Mouse (Mus musculus) stomach, embryonic 16.5 days (tissue): ENCODE data around the gene Mien1. TPM values are rescaled to one million over a fixed set of nuclear protein-coding genes. Genes with fewer than 3 reads are reported as not detected.
A peak's percentile ranks its signal among the peaks of the same experiment; 100 is the strongest.

Experiments
- ATAC-seq: fragments of 200-750 bp; cut with Nextera tagmentation; 2 replicates; pipeline ENCODE4 v1.8.0; 2017; ENCODE audit warnings: moderate number of reproducible peaks, moderate TSS enrichment; ENCODE audit not compliant: insufficient read depth, low FRiP score
- H3K27ac ChIP-seq: fragments of 300-500 bp; sonication (generic); 2 replicates; pipeline ENCODE4 v1.5.1; 2014; ENCODE audit warnings: low read length
- H3K27me3 ChIP-seq: fragments of 300-500 bp; sonication (generic); 2 replicates; pipeline ENCODE4 v1.6.1; 2014; ENCODE audit warnings: low read length, control low read depth, mixed read lengths; ENCODE audit not compliant: control insufficient read depth, insufficient read depth
- H3K36me3 ChIP-seq: fragments of 300-500 bp; sonication (generic); 2 replicates; pipeline ENCODE4 v1.6.1; 2014; ENCODE audit warnings: low read length; ENCODE audit not compliant: control insufficient read depth, insufficient read depth
- H3K4me1 ChIP-seq: fragments of 300-500 bp; sonication (generic); 2 replicates; pipeline ENCODE4 v1.6.1; 2014; ENCODE audit warnings: low read length, control low read depth, mixed read lengths; ENCODE audit not compliant: control insufficient read depth, insufficient read depth
- H3K4me2 ChIP-seq: fragments of 300-500 bp; sonication (generic); 2 replicates; pipeline ENCODE4 v1.6.1; 2014; ENCODE audit warnings: low read depth, low read length, mixed read lengths
- H3K4me3 ChIP-seq: fragments of 300-500 bp; sonication (generic); replicated peaks from 2 replicates; pipeline ENCODE4 v1.5.1; 2014; ENCODE audit warnings: mild to moderate bottlenecking, low read length
- H3K9ac ChIP-seq: fragments of 300-500 bp; sonication (generic); 2 replicates; pipeline ENCODE4 v1.6.1; 2014; ENCODE audit warnings: low read length
- H3K9me3 ChIP-seq: fragments of 300-500 bp; sonication (generic); replicated peaks from 2 replicates; pipeline ENCODE4 v1.6.1; 2016; ENCODE audit warnings: low read length, control low read depth; ENCODE audit not compliant: control insufficient read depth
- WGBS: fragments of 180-500 bp; shearing (Covaris S2); extraction: QIAGEN DNeasy Blood & Tissue Kit; methylation state at CpG from one replicate; pipeline ENCODE4 v1.1.7; 2014; 5-methylcytosine and 5-hydroxymethylcytosine counted together
- polyA plus RNA-seq: library from polyadenylated mRNA; unstranded; fragments of >200 nt; fragmentation: Nextera tagmentation; extraction: Ambion mirVana; gene quantifications from 2 replicates; pipeline ENCODE4 v1.2.1, GENCODE M21; 2015

Mien1 gene
- polyA plus RNA-seq, 1 experiment from 2014 or later: 157 TPM

- no peak overlapping the region for H3K9ac ChIP-seq
- WGBS: 63% methylated on average over 5 of the region's 5 CpGs
- peaks cover 6% of the 10 kb centered on the region for H3K27me3 ChIP-seq
- no peak overlapping the region for H3K4me2 ChIP-seq
- no peaks in the 10 kb centered on the region for H3K9me3 ChIP-seq
- no peak overlapping the region for H3K27ac ChIP-seq
- H3K4me1 ChIP-seq: no peaks in the 10 kb centered on the region
- ATAC-seq: no peak
- H3K4me3 ChIP-seq: no peak overlapping the region
- H3K36me3 ChIP-seq: peaks cover 3% of the 10 kb centered on the region; the same call in 1 of the 2 replicates
Observed at GRCm38 (mm10) chr11:98456545-98456944, 17.8 kb upstream of the Mien1 start.

DNA sequence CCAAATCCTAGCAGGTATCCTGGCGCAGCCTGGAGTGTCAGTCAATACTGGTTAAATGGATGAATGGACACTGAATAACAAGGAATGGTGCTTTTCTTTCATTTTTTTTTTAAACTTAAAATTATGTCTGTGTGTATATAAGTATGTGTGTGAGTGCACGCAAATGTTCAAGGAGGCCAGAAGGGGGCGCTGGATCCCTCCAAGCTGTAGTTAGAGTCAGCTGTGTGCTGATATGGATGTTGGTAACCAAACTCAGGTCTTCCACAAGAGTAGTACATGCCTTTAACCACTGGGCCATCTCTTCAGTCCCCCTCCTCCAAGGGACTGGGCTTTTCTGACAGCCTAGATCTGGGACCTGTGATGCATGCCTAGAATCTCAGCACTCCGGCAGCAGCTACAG is 16.7 kb upstream of the Mien1 start:
- Histone ChIP-seq H3K4me2 (no peak overlapping the region), H3K4me1 (no peaks in the 10 kb centered on the region), H3K4me3 (no peak overlapping the region), H3K9ac (no peak overlapping the region), H3K27ac (no peak overlapping the region), H3K36me3 (peaks cover 3% of the 10 kb centered on the region; the same call in 1 of the 2 replicates), H3K27me3 (peaks cover 6% of the 10 kb centered on the region), H3K9me3 (no peaks in the 10 kb centered on the region)
- 76% methylated on average over 4 of the region's 4 CpGs for WGBS
- ATAC-seq: no peak

DNA sequence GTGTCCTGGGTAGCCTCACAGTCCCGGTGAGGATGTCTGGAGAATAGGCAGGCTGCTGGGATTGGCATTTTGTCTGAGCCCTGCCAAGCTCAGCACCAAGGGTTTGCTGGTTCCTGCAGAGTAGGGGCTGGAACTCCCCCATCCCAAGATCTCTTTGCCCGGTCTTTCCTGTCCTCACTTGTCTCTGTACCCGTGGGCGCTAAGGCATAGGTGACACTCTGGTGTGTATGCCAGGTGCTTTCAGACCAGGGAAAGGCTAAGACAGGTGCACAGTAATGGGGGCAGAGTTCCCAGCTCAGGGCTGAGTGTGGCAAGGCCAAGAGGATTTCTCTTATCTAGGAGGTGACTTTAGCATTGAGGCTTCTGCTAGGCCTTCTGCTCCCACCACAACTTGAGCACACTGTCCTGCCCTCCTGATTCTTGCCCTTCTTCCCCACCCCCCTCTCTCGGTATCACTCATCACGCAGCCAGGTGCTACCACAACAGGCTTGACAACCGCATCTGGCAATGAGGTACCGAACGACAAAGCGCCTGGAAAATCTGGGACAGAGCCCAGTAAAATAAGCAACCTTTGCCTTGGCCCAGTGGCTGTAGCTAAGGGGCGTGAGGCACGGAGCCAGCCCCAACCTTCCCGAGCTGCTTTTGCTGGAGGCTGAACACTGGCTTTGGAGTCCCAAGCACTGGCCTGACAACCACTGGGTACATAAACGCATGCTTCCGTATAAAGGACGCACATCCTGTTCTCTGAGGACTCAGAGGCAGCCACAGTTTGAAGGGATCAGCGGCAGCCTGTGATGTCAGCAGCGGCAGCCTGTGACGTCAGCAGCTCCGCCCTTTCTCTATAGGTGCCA is 11.4 kb upstream of the Mien1 start:
- no peak overlapping the region for H3K27ac ChIP-seq
- H3K4me1 ChIP-seq: peaks cover 27% of the 10 kb centered on the region
- H3K27me3 ChIP-seq: peaks cover 7% of the 10 kb centered on the region; the same call in 1 of the 2 replicates
- peak overlapping the region; percentile 54; the same call in 1 of the 2 replicates for H3K4me2 ChIP-seq
- H3K9me3 ChIP-seq: no peaks in the 10 kb centered on the region
- H3K36me3 ChIP-seq: peaks cover 3% of the 10 kb centered on the region; the same call in 1 of the 2 replicates
- no peak overlapping the region for H3K4me3 ChIP-seq
- WGBS: 72% methylated on average over 20 of the region's 20 CpGs
- ATAC-seq: no peak
- H3K9ac ChIP-seq: no peak overlapping the region; the same call in 1 of the 2 replicates

DNA sequence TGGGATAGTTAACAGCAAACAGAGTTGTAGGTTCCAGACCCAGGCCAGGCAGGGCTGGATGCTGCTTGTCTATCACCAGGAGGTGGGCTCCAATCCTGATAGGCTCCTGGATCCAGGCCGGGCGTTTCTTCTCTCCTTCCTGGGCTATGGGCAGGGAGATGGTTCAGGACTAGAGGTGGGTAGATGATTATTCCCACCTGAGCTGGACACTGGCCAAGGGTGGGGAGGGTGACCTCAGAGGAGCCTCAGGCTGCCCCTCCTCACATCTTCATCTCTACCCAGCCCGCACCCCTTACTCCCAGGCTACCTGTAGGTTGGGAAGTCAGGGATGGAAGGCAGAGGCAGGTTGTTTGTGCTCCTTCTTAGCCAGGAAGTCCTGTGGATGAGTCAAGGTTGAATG is 10.6 kb upstream of the Mien1 start:
- 65% methylated on average over 3 of the region's 3 CpGs for WGBS
- peaks cover 27% of the 10 kb centered on the region for H3K4me1 ChIP-seq
- H3K9me3 ChIP-seq: no peaks in the 10 kb centered on the region
- H3K9ac ChIP-seq: 0 out of 2 replicates have a peak overlapping the region, but pooled peaks have one; percentile 50
- H3K27me3 ChIP-seq: peaks cover 7% of the 10 kb centered on the region; the same call in 1 of the 2 replicates
- H3K4me3 ChIP-seq: peak overlapping the region; percentile 51
- H3K27ac ChIP-seq: no peak overlapping the region; the same call in 1 of the 2 replicates
- H3K4me2 ChIP-seq: peak overlapping the region; percentile 54
- H3K36me3 ChIP-seq: 0 out of 2 replicates have a peak, but pooled peaks cover 3% of the 10 kb centered on the region
- no peak for ATAC-seq

DNA sequence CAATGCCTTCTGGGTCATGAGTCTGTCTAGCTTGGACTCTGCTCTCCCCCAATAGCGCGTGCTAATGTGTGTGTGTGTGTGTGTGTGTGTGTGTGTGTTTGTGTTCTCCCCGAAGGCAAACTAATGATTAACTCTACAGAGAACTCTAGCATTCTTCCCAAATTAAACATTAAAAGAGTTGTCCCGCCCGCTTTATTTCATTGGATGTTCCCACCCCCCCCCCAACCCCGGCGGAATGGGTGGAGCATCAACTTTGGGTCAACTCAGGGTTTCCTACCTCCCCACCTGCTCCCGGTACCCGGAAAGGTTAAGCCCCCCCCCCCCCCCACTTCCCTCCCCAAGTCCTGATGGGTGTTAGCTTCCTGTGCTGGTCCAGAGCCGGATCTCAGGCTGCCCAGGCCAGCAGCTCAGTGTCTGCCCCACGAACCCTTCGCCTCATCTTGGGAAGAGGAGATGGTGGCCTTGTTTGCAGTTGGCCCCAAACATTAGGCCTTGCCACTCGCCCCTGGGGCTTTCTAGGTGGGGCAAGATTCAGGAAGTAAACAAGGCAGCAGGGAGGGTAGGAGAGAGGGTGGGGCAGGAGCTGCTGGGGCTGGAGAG is 9.5 kb upstream of the Mien1 start:
- WGBS: 29% methylated on average over 13 of the region's 13 CpGs
- peak; percentile 70 for ATAC-seq
- Histone ChIP-seq H3K27ac (peak overlapping the region; percentile 94), H3K4me2 (peak overlapping the region; percentile 54), H3K9ac (peak overlapping the region; percentile 83), H3K36me3 (0 out of 2 replicates have a peak, but pooled peaks cover 1% of the 10 kb centered on the region), H3K4me3 (peak overlapping the region; percentile 51), H3K27me3 (peaks cover 7% of the 10 kb centered on the region; the same call in 1 of the 2 replicates), H3K9me3 (no peaks in the 10 kb centered on the region), H3K4me1 (peaks cover 27% of the 10 kb centered on the region)

DNA sequence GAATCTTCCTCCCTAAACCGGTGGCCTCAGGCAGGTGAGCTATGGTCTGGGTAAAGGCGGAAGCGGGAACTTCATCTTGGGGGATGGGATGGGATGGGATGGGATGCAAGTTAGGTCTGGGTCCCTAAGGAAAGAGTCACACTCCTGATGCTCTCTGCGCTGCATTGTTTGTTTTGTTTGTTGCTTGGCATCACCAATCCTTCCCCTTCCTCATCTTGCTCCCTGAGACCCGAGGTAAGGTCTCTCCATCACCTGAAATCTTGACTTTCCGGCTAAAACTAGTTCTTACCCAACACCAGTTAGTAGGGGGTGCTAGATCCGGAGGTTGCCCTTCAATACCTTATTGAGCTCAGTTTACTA is 8.7 kb upstream of the Mien1 start:
- 11% methylated on average over 7 of the region's 7 CpGs for WGBS
- Histone ChIP-seq H3K27me3 (peaks cover 7% of the 10 kb centered on the region; the same call in 1 of the 2 replicates), H3K4me1 (peaks cover 27% of the 10 kb centered on the region), H3K9me3 (no peaks in the 10 kb centered on the region), H3K9ac (peak overlapping the region; percentile 83), H3K36me3 (no peaks in the 10 kb centered on the region), H3K27ac (peak overlapping the region; percentile 94), H3K4me3 (peak overlapping the region; percentile 51), H3K4me2 (peak overlapping the region; percentile 50)
- no peak; the same call in 1 of the 2 replicates for ATAC-seq

DNA sequence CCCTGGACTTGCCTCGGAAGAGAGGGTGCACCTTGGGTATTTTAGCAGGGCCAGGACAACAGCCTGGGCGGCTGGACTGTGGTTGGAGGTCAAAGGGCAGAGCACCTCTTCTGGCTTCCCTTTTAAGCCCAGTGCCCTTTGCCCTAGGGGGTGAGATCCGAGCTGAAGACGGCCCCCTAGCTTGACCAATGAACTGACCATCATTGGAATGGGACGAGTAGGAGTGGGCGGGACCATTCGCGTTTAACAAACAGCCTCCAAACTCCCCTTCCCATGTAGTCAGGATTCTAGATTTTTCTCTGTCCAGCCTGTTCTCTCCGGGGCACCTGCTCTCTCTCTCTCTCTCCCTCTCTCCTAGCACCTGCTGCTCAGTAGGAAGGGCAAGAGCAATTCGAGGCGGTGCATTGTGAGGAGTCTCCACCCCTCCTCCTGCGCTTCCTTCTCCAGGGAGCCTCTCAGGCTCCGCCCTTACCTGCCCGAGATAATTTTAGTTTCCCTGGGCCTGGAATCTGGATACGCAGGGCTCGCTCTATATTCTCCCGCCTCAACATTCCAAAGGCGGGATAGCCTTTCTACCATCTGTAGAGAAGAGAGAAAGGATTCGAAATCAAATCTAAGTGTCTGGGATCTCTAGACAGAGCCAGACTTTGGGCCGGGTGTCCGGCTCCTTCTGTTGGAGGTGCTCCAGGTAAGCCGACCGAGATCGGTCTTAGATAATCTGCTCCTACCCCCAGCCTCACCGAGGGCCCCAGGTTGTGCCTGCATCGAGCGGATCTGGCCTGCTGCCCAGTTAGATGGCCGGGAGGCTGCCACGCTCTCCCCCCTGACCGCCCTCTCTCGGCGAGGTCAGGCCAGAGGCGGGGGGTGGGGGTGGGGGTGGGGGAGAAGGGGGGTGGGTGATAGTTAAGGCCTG is 8.0 kb upstream of the Mien1 start:
- Histone ChIP-seq H3K4me2 (peak overlapping the region; percentile 50), H3K36me3 (no peaks in the 10 kb centered on the region), H3K9me3 (no peaks in the 10 kb centered on the region; the same call in 1 of the 2 replicates), H3K27me3 (peaks cover 7% of the 10 kb centered on the region; the same call in 1 of the 2 replicates), H3K9ac (peak overlapping the region; percentile 83), H3K27ac (peak overlapping the region; percentile 94), H3K4me3 (peak overlapping the region; percentile 51), H3K4me1 (peaks cover 27% of the 10 kb centered on the region)
- ATAC-seq: peak; percentile 84
- WGBS: 2% methylated on average over 33 of the region's 33 CpGs

DNA sequence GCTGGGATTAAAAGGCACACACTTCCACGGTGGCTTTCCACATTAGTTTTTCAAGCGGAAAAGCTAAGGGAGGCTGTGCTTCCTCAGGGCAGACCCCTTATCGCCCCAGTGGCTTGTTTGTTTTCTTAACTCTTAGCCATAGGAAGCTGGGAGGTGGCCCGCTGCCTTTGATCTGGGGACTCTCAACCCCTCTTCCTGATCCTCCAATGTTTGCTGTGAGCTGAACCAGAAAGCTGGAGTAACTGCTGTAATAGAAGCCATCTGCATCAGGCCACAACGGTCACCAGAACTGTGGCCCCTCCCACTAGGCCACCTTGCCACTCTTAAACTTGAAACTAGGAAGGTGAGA is 7.4 kb upstream of the Mien1 start, which contains the start of gene Grb7:
Gene Grb7, plus strand, starts transcription at position 182 of the 349 bp plus-strand sequence.
- H3K4me1 ChIP-seq: peaks cover 27% of the 10 kb centered on the region
- H3K9ac ChIP-seq: peak within 1 kb of the TSS; percentile 83
- H3K4me3 ChIP-seq: peak within 1 kb of the TSS; percentile 51
- no peaks in the 10 kb centered on the region for H3K36me3 ChIP-seq
- no peak for ATAC-seq
- H3K27me3 ChIP-seq: peaks cover 7% of the 10 kb centered on the region; the same call in 1 of the 2 replicates
- H3K9me3 ChIP-seq: no peaks in the 10 kb centered on the region; the same call in 1 of the 2 replicates
- peak within 1 kb of the TSS; percentile 94 for H3K27ac ChIP-seq
- H3K4me2 ChIP-seq: peak within 1 kb of the TSS; percentile 50
- WGBS: 8% methylated on average over 5 of the region's 5 CpGs
